Mouse (Mus musculus) spleen, adult 12 weeks (tissue): ENCODE measurements around the gene Cnnm2.

Experiments used
- DNase-seq: peaks from one replicate; pipeline ENCODE4 v3.0.0; 2022; ENCODE audit warnings: low spot score

Gene Cnnm2

DNA sequence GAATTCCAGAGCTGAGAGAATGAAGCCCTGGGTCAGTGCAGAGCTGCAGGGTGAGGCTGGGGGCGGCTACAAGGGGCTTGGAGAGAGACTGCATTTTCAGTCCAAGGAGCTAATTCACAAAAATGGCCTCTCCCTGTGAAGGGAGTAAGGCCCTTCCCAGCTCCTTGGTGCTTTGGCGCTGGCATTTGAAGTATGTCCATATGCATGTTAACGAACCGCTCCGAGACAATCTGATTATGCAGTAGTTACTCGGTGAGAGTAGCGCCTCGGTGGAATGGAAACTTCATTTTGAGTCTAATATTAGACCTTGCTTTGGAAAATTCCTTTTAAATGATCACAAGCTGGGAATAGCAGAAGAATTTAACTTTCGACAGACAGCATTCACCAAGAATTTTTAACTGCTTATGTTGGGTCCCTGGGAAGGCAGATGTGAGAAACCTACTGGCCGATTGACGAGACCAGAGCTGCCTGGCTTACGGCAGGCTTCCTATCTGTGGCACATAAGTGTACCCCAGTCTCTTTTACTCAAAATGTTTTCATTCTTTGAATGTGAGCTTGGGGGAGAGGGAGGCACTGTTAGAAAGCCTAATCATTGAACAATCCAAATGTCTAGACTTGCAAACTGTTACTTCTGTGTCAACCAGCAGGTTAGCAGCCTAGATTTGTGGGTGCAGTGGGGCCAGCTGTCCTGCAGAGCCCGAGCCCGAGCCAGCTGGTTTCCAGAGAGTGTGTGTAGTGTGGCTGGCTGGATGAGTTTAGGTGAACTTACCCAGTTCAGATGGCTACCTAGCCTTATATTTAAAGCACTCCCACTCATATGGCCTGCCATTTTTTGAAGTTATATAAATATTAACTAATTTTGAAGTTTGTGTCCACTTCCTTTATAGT lies 87.2 kb downstream of the Cnnm2 start:
- DNase-seq: no peak

GRCm38 (mm10) chr19:46849443-46849997 lies 88.1 kb downstream of the Cnnm2 start:
- peak; percentile 63 for DNase-seq

DNA sequence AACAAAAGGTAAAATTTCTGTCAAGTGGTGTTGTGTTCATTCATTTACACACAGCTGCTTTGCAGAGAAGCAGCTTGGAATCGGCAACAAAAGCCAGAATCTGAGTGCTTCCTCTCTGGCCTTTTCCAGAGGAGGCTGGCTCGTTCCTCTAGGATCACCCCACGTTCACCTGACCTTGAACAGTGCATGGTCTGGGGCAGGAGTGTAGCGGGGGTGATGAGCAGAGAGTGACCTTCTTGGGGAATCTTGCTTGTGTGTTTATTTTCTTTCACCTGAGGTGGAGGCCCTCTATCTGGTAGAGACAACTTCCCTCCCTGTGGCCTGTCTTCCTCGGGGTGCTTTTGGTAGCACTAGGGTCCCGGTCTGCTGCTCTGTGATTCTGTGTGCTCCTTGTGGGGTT lies 94.8 kb downstream of the Cnnm2 start:
- no peak for DNase-seq

DNA sequence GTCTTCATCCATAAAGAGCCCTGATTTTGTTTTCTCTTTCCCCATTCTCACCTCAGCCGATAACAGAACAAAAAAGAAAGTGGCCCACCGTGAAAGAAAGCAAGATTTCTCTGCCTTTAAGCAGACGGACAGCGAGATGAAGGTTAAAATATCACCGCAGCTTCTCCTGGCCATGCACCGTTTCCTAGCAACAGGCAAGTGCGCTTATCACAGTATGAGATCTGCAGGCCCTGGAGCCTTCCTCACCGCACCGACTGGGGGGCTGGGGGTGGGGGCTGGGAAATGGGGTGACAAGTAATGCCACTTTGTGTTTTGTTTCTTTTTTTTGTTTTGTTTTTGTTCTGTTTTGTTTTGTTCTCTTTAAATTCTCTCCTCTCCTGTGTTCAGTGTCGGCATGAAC lies 95.4 kb downstream of the Cnnm2 start:
- DNase-seq: no peak

DNA sequence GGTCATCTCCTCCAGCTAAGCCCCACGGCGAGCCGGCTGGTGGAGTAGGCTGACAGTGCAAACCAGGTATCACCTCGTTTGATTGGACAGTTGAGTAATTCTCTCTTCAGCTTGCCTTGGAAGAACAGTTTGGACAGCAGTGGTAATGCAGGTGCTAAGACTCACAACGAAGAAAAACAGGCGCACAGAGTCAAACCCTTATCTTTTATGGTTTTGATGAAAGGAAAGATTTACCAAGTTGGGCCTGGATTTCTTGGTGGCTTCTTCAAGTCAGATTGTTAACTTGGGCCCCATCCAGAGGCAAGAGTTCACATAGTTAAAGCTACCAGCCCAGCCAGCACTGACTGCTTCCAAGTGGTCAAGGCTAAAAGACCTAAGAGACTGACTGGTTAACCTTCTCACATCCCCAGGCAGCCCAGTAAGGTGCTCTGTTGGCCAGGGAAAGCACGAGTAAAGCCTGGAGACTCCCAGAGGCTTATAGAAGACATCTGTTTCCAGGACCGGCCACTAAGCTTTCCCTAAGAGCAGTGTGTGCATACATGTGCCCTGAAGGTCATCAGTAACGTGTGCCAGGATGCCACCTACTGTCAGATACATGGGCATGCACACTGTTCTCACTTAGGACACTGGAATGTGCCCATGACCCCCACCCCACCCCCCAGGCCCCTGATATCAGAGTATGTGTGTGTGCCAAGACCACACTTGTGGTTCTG lies 96.0 kb downstream of the Cnnm2 start:
- no peak for DNase-seq

DNA sequence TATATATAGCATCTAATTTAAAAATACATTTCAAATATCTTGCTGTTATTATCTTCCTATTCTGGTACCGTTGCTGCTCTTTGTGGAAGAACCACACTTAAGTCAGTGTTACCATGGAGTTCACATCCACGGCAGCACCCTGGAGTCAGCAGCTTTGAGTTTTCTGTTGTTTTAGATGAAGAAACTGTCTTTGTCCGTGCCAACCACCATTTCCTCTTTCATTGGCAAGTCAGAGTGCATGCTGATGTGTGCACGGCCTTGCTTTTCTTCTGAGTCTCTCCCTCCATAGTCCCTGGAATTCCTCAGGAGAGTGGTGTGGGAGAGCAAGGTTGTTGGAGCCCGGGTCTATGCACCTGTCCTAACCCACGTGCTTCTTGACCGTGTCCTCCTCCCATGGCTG lies 96.8 kb downstream of the Cnnm2 start:
- no peak for DNase-seq

GRCm38 (mm10) chr19:46862556-46862955 lies 101.2 kb downstream of the Cnnm2 start:
- DNase-seq: no peak

DNA sequence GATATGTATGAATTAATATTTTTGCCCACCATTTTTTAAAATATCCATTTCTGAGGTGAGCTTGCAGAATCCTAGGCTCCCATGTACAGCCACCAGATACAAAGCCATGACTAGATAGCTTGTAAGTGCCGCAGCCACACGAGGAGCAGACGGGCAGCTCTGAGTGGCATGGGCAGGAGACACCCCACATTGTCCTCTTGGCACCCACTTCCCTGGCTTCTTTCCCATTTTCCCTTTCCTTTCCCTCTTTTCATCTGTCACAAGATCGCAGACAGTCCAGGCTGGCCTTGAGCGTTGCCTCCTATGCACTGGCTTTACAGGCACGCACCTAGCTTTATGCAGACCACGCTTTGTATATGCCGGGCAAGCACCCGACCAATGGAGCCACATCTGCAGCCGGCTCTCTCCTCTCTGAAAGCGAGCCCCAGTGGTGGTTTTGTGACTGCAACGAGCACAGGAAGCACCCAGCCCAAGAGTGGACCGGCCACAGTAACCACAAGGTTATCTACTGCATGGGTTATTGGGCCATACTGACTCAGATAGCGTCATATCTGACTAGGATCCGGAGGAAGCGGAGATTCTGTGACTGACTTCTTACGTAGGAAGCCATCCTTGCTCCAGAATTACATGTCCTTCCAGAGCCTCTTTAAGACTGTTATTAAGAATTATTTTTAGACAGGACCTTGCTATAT lies 102.0 kb downstream of the Cnnm2 start:
- DNase-seq: no peak

DNA sequence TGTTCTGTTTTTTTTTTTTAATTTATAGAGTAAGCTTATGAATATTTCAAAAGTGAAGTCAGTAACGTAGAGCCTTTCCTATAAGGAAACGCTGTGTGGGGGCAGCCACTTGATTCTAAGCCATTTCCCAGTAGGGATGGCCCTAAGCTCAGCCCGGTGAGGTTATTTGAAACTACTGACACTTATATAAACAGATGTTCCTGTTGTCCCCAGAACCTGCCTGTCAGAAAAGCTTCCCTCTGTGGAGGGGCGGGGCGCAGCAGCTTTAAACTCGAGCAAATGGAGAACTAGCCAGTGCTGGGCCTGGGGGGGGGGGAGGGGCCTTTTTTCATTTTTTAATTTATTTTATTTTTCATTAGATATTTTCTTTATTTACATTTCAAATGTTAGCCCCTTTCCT lies 102.7 kb downstream of the Cnnm2 start:
- DNase-seq: no peak

- DNase-seq: no peak
Measured at GRCm38 (mm10) chr19:46864731-46865331, 103.4 kb downstream of the Cnnm2 start.

- no peak for DNase-seq
Measured at GRCm38 (mm10) chr19:46865381-46865780, 104.0 kb downstream of the Cnnm2 start.

DNA sequence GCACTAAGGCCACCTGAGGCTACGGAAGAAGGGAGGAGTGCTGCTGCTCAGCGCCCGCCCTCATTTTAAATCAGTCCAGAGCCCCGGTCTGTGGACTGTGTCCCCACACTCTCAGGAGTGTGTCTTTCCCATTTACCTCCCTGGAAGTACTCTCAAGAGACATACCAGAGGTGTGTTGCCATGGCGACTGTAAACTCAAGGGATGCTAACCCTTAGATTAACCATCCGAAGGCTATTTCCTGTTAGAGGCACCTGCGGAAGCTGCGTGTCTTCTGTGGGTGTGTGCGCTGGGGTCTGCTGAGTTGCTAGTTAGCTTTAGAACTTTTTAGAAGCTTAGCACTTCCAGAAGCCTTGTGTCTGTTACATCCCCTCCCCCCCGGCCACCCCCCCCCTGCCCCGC lies 107.7 kb downstream of the Cnnm2 start:
- no peak for DNase-seq

DNA sequence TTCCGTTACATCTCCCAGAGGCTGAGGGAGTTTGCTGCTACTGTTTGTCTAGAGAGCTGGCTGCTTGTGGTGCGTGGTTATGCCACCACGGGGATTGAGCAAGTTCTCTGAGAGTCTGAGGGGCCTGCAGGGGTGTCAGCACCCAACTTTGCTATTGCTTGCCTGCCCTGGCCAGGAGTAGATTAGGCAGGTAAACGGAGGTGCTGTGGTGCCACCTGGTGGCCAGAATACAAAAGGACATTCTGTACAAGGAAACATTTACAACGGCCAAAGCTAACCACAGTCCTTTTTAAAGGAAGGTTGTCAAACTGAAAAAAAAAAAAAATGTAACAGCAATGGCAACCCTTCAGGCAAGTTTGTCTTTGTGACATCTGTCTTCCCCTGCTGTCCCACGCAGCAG lies 108.1 kb downstream of the Cnnm2 start:
- DNase-seq: peak; percentile 69

DNA sequence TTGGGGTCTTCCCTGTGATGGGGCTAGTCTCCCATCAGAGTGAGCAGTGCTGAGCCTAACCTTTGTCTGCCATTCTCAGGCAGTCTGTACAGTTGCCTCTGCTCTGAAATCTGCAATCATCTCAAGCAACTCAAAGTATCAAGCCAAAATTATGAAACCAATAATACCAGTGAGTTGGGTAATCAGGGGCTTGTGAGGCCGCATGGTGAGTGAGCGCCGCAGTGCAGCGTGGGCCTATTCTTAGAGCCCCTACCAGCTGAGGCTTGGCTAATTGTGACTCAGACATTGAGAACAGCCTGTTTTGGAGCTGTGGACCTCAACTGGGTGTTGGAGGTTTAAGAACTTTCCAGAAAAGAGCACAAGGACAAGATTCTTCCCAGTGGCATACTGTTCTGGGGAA lies 109.7 kb downstream of the Cnnm2 start:
- no peak for DNase-seq

GRCm38 (mm10) chr19:46871651-46872050 lies 110.3 kb downstream of the Cnnm2 start:
- no peak for DNase-seq

GRCm38 (mm10) chr19:46873924-46874323 lies 112.5 kb downstream of the Cnnm2 start:
- DNase-seq: no peak

DNA sequence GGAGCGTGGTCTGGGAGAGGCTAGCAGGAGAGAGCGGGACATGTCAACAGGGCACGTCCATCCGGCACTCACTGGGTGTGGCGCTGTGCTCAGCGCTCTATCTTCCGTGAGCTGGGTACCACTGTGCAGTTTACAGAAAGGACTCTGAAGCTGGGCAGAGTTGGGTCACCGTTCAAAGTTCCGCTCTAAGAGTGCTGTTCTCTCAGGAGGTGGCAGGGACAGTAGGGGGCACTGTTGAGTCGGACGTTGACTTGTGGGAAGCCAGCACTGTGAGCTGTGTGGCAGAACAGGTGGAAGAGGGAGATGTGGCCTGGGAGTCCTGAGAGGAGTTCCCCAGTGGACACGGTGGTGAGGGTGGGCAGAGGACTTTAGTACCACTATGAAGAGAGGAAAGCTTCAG lies 114.4 kb downstream of the Cnnm2 start:
- peak; percentile 70 for DNase-seq

GRCm38 (mm10) chr19:46877886-46878285 lies 116.5 kb downstream of the Cnnm2 start:
- no peak for DNase-seq

- DNase-seq: no peak
Measured at GRCm38 (mm10) chr19:46878346-46878745, 117.0 kb downstream of the Cnnm2 start.

DNA sequence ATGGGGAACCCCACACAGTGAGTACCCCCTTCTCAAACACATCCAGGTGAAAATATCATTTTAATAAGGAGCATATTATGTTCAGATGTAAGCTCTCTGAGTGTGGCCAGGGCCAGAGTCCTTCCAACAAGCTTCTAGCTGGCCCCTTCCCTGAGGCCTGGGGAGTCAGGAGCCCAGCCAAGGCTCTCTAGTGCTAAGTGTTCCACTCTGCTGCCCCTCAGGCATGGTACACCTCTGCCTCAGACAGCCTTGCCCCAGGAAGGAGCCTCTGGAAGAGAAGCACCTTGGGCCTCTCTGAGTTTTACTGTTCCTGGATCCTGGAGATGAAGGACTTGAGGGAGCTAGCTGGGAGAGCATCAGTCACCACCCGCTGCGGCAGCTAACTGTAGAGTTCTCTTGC lies 118.5 kb downstream of the Cnnm2 start:
- DNase-seq: no peak

GRCm38 (mm10) chr19:46885365-46885764 lies 124.0 kb downstream of the Cnnm2 start:
- no peak for DNase-seq

DNA sequence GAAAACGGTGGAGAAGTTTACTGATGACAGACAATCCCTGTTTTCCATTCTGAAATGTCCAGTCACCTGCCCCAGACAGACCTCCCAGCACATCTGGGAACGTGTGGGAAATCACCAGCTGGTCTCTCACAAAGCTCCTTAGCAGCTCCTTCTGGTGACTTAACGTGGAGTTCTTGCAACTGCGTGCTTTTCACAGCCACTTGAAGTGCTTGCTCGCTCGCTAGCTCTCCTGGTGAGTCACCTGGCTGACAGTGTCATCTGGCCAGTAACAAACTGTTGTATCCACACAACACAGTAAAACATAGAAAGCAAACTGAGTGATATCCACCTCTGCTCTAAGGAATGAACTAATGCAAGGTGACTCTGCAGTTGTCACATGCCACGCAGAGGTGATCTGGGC lies 125.4 kb downstream of the Cnnm2 start:
- DNase-seq: no peak
